Mouse (Mus musculus) embryonic fibroblast, embryonic 13.5 days (primary cell): ENCODE results near the gene Foxs1. TPM values are rescaled to one million over a fixed set of nuclear protein-coding genes. Genes with fewer than 3 reads are reported as not detected.

Experiments used
- H3K27ac ChIP-seq: 2 replicates; pipeline ENCODE4 v1.5.1; 2012; ENCODE audit warnings: low read length, control low read depth, inconsistent platforms; ENCODE audit not compliant: insufficient read depth
- H3K4me1 ChIP-seq: 2 replicates; pipeline ENCODE4 v1.6.1; 2011; ENCODE audit warnings: low read length; ENCODE audit not compliant: control insufficient read depth, insufficient read depth
- H3K4me3 ChIP-seq: 2 replicates; pipeline ENCODE4 v1.5.1; 2011; ENCODE audit warnings: mild to moderate bottlenecking, control low read depth, low read length; ENCODE audit not compliant: insufficient read depth
- CTCF ChIP-seq: IDR thresholded peaks from 2 replicates; pipeline ENCODE4 v1.5.1; 2011; ENCODE audit warnings: mild to moderate bottlenecking, control low read depth, low read length, moderate library complexity, borderline replicate concordance; ENCODE audit not compliant: insufficient read depth
- POLR2A ChIP-seq: IDR thresholded peaks from 2 replicates; pipeline ENCODE4 v1.6.1; 2011; ENCODE audit warnings: low read depth, mild to moderate bottlenecking, control low read depth, low read length, moderate library complexity
- polyA plus RNA-seq: library from polyadenylated mRNA; stranded (reverse); fragments of >200 nt; gene quantifications from 2 replicates; pipeline ENCODE4 v1.2.4, GENCODE M21; 2011; ENCODE audit warnings: low read depth; ENCODE audit not compliant: missing spikeins, insufficient read length

Foxs1 gene
- polyA plus RNA-seq, 1 experiment: 12.2 TPM

DNA sequence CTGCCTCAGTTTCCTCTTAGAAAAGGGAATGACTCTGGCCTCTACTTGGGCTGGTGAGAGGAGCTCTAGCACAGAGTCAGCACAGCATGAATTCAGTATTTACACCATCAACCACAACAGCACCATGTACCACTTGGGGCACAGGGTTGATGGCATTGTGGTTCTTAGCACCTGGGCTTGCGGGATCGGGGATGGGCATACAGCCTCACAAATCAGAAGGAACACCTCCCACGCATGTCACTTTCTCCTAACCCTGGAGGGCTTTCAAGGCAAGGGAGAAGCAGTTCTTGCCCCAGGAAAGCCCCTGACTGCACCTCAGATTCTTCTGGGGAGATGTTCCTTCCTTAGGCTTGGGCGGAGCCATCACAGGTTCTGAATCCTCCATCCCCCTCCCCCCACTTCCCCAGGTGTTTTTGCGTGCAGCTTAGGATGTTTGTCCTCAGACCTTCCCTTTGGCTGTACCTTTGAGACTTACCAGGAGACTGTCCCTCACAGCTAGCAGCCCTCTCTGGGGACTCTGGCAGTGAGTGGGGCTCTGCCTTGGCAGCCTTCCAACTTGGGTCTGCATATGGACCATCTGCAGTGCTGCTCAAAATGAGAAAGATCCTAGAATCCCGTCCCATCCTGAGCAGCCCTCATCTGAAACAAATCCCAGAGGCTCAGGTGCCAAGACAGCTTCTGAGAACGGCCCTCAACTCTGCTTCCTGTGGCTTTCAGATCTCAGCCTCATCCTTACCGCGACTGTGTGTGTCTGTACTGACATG lies 26.6 kb downstream of the Foxs1 start:
- TF ChIP-seq POLR2A (no peak), CTCF (no peak)
- H3K27ac ChIP-seq: no peak overlapping the region
- peaks cover 20% of the 10 kb centered on the region; the same call in 1 of the 2 replicates for H3K4me1 ChIP-seq
- H3K4me3 ChIP-seq: no peak overlapping the region

DNA sequence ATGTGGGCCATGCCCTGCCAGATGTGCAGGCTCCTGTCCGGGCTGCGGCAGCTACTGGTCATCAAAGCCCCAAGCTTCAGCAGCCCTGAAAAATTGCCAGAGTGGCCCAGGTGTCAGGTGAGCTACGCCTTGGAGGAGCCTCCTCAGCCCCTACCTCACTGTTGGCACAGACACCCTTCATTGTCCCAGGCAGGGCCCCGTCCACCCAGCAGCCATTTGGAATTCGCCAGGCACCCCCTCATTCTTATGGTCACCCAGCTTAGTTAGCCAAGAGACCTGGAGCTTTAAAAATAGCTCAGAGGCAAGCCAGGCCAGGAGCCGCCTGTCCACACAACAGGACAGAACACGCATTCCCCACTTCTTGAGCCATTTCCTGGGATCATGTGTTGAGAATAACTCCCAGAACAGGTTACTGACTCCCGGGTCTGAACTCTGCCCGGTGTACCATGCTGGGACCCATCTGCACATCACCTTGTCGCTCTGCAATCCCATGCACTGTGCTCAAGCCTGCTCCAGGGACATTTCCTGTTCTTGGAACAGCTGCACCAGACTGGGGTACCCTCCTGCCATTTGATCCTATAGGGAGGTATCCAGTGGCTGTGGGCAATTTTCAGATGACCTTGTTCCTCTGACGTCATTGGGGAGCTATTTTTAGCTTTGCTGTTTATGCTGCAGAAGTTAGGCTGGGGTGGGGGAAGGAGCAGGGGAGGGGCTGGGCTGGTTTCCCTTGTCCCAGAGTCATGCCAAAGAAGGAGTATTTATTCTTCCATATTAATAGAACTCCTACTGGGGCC lies 27.8 kb downstream of the Foxs1 start:
- peaks cover 20% of the 10 kb centered on the region; the same call in 1 of the 2 replicates for H3K4me1 ChIP-seq
- TF ChIP-seq CTCF: no peak
- TF ChIP-seq POLR2A: no peak
- no peak overlapping the region for H3K4me3 ChIP-seq
- peak overlapping the region; percentile 68; the same call in 1 of the 2 replicates for H3K27ac ChIP-seq

DNA sequence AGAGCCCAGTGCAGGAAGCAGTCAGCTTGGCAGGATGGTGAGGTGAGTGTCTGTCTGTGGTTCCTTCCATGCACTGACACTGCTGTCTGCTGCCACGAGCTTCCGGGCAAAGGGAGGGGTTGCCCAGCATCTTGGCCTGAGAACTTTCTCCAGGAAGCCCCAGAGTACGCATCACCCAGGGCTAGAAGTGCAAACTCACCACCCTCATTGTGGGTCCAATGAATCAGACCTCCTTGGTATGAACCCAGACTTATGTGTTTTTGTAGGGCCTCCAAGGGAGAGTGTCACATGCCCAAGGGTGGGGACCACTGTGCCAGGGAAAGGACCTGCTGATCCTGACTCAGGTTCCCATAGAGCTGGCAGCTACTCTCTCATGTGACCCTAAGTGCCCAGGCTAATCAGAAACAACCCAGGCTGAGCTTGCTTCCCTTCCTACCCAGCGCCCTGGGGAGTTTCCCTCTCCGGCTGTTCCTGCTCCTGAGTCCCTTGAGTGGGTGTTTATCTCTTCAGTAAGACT lies 28.8 kb downstream of the Foxs1 start:
- Histone ChIP-seq H3K4me3 (no peak overlapping the region), H3K4me1 (peaks cover 20% of the 10 kb centered on the region; the same call in 1 of the 2 replicates), H3K27ac (peak overlapping the region; percentile 68)
- no peak for TF ChIP-seq CTCF
- no peak for TF ChIP-seq POLR2A

GRCm38 (mm10) chr2:152903586-152903985 lies 29.4 kb downstream of the Foxs1 start:
- peak overlapping the region; percentile 68; the same call in 1 of the 2 replicates for H3K27ac ChIP-seq
- H3K4me3 ChIP-seq: no peak overlapping the region
- TF ChIP-seq CTCF (no peak), POLR2A (no peak)
- peaks cover 20% of the 10 kb centered on the region; the same call in 1 of the 2 replicates for H3K4me1 ChIP-seq

DNA sequence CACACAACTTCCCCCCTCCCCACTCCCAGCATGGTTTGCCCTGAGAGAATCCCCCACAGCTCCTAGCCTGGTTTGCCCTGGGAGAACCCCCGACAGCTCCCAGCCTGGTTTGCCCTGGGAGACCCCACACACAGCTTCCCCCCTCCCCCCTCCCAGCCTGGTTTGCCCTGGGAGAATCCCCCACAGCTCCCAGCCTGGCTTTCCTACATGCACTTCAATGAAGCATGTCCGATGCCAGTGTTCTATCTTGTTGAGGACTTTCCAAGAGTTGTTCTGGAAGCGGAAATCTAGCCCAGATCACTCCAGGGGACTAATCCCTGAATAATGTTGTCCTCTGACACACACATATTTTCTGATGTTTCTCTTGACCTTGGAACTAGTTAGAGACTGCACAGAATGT lies 30.4 kb downstream of the Foxs1 start:
- Histone ChIP-seq H3K4me1 (peaks cover 20% of the 10 kb centered on the region; the same call in 1 of the 2 replicates), H3K4me3 (no peak overlapping the region), H3K27ac (no peak overlapping the region)
- TF ChIP-seq CTCF (no peak), POLR2A (no peak)

- TF ChIP-seq POLR2A (no peak), CTCF (no peak)
Measured at GRCm38 (mm10) chr2:152901296-152901695, 31.7 kb downstream of the Foxs1 start.

GRCm38 (mm10) chr2:152899011-152899410 lies 34.0 kb downstream of the Foxs1 start:
- no peak overlapping the region for H3K27ac ChIP-seq
- no peak overlapping the region for H3K4me3 ChIP-seq
- TF ChIP-seq CTCF (no peak), POLR2A (no peak)
- H3K4me1 ChIP-seq: 0 out of 2 replicates have a peak, but pooled peaks cover 7% of the 10 kb centered on the region

More at GRCm38 (mm10) chr2:152901296-152901695, 31.7 kb downstream of the Foxs1 start:
- Histone ChIP-seq H3K4me1 (peaks cover 18% of the 10 kb centered on the region; the same call in 1 of the 2 replicates), H3K4me3 (no peak overlapping the region), H3K27ac (no peak overlapping the region)

- no peaks in the 10 kb centered on the region for H3K4me1 ChIP-seq
- TF ChIP-seq CTCF (no peak), POLR2A (no peak)
- no peak overlapping the region for H3K27ac ChIP-seq
- H3K4me3 ChIP-seq: no peak overlapping the region
Measured at GRCm38 (mm10) chr2:152896926-152897325, 36.1 kb downstream of the Foxs1 start.

DNA sequence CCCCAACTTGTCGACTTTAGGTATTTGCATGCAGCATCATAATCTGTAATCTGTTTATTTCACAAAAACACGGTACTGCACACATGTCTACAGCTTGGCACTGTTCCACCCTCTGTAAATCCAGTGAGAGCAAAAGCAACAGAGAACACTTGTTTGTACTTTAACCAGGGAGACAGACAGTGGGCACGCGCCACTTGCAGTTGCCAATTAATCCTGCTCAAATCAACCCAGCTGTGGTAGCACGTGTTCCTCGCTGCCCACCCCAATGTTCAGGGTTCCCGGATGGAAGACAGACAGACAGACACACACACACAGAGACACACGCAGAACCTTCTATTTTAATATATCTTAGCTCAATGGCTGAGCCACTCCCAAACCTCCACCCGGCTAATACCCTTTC lies 37.2 kb downstream of the Foxs1 start:
- Histone ChIP-seq H3K27ac (no peak overlapping the region), H3K4me3 (no peak overlapping the region), H3K4me1 (no peaks in the 10 kb centered on the region)
- no peak for TF ChIP-seq CTCF
- TF ChIP-seq POLR2A: no peak
